Mouse (Mus musculus): ENCODE measurements around the gene Limk1.

DNA sequence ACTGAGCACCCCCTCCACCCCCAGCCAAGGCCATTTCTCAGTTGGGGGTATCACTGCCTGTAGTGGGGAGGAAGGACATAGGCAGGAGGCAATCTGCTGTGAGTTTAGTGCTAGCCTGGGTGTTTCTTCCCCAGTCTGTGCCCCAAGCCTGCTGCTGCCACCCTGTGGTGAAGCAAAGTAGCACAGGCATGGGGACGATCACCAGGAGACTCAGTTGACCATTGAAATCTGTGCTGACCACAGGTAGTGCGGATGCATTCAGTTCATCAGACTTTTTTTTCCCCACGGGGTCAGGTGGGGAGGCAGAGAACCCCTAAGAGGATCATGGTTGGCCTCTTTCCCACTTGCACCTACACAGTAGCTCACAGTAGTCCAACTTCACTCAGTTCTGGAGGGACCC is 71.3 kb downstream of the Limk1 start:
- TF ChIP-seq POLR2A (IDR thresholded peaks at IDR 0.05; ENCODE audit: insufficient read depth, low read depth, low read length) (no peak), CTCF (IDR thresholded peaks at IDR 0.05; ENCODE audit: insufficient read depth, low read depth, low read length) (peak; percentile 76)
